Mouse (Mus musculus): ENCODE measurements around the gene Nr2f2.

- TF ChIP-seq CTCF (IDR thresholded peaks at IDR 0.05; ENCODE audit: borderline replicate concordance, insufficient read depth, low read length) (no peak), POLR2A (IDR thresholded peaks at IDR 0.05; ENCODE audit: low read depth, low read length) (no peak)
These were observed 60.8 kb downstream of the Nr2f2 start for GRCm38 (mm10) chr7:70305716-70306115.

Measured in embryonic fibroblast, embryonic 13.5 days (primary cell).